Mouse (Mus musculus) testis, adult 2 months (tissue): Measurements from ENCODE around the gene Tmem62.

ENCODE experiments used
- CTCF ChIP-seq: fragments of 200-500 bp; IDR thresholded peaks from 2 replicates; pipeline ENCODE4 v1.5.1; 2012; ENCODE audit warnings: low read depth, mild to moderate bottlenecking, inconsistent platforms, low read length, moderate library complexity; ENCODE audit not compliant: control insufficient read depth, insufficient read depth, insufficient replicate concordance
- POLR2A ChIP-seq: fragments of 200-500 bp; IDR thresholded peaks from 2 replicates; pipeline ENCODE4 v1.6.1; 2012; ENCODE audit warnings: low read depth, mild to moderate bottlenecking, inconsistent platforms, low read length, moderate library complexity; ENCODE audit not compliant: control insufficient read depth

DNA sequence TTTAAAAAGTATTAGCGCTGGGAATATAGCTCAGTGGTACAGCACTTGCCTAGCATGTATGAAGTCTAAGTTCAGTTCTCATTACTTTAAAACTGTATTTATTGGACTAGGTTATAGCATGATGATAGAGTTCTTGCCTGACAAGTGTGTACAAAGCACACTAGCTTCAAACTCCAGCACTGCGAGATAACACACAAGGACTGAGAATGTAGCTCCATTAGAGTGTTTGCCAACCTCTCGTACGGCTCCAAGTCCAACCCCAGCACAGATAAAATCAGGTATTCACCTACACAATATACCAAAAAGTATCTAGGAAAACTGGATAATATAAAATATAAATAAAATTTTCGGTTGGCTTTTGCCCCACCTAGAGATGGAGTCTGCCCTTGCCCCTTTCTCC lies 17.0 kb upstream of the Tmem62 start:
- TF ChIP-seq CTCF (no peak), POLR2A (no peak)
